Mouse (Mus musculus) left cerebral cortex, adult 2 months (tissue): Measurements from ENCODE around the gene Ndufaf5. TPM values are rescaled to one million over a fixed set of nuclear protein-coding genes. Genes with fewer than 3 reads are reported as not detected.
"Not testable (repeated sequence)": the region's sequence is repeated elsewhere in the genome, so short reads cannot be mapped to it uniquely, and the experiment has no call there.

Experiments used
- DNase-seq, 2 experiments: peaks; one replicate each; pipeline ENCODE4 v3.0.0; 2021 to 2022; ENCODE audit warnings: low spot score in 2 of 2, mixed read lengths in 1 of 2; ENCODE audit errors: extremely low spot score in 1 of 2
- H3K27ac ChIP-seq: fragments of 200-600 bp; 2 replicates; pipeline ENCODE4 v1.8.1; 2022
- H3K4me3 ChIP-seq: fragments of 200-600 bp; 2 replicates; pipeline ENCODE4 v1.8.1; 2022
- CTCF ChIP-seq: fragments of 200-600 bp; IDR thresholded peaks from 2 replicates; pipeline ENCODE4 v1.8.1; 2022; ENCODE audit warnings: antibody characterized with exemption, mild to moderate bottlenecking, moderate library complexity
- intact Hi-C: fragments of 180-260 bp; cut with DNase I; formaldehyde crosslinking; loops from one replicate; pipeline ENCODE4 v1.15.1; 2025
- long read RNA-seq, 2 experiments: library from polyadenylated mRNA; stranded (forward); transcript quantifications; one replicate each; pipeline ENCODE4 v2.0.0; 2021; ENCODE audit warnings: borderline mapping rate in 2 of 2
- total RNA-seq, 2 experiments: library from RNA; stranded (reverse); gene quantifications; 2 replicates each; pipeline ENCODE4 v1.2.3; 2021

The Ndufaf5 gene
- 10 to 100 TPM; 50.5 to 51.3 TPM for total RNA-seq
- long read RNA-seq, experiment 1, transcript Ndufaf5-201 (11 exons, 1,166 nt), result major isoform, 8 of 13 reads
- long read RNA-seq, experiment 1, partial matches to known transcripts, result 2 of 13 reads
- long read RNA-seq, experiment 1, other reads (novel, unspliced or antisense), result 3 of 13 reads
- long read RNA-seq, experiment 2, partial matches to known transcripts, result 1 of 10 reads
- long read RNA-seq, experiment 2, other reads (novel, unspliced or antisense), result 6 of 10 reads

DNA sequence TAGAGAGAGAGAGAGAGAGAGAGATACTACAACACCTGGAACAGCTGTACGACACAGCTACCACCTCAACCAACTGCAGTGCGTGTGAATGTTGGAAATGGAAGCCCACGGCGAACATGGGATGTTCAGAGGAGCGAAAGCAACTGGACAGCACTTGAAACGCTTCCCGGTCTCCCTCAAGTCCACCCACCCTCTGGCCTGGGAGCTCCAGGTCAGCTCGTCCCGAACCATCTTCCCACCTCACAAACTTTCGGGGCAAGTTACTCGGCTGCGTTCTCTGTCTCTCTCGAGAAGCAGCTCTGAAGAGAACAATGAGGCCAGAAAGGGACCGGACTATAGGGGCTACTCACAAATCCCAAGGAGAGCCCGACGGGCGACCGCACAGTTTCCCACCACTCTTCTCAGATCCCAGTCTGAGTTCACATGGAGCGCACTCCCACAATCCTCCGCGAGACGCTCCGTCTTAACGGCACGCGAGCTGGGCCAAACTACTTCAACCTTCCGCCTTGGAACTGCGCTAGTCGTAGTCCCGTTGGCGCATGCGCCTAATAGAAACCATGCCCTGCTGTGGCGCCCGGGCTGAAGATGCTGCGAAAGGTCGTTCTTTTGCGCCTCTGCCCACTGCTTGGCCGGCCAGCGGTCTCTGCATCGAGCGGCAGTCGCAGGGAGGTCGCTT lies at the start of gene Ndufaf5, which contains the start of gene Esf1:
TSS of gene Ndufaf5 (plus strand) at position 523 of the 676 bp plus-strand sequence.
TSS of gene Esf1 (minus strand) at position 438 of the 676 bp plus-strand sequence.
- peak within 1 kb of the TSS; percentile 94 for H3K4me3 ChIP-seq
- DNase-seq, result peak; percentile 98 to 99
- no peak for TF ChIP-seq CTCF
- H3K27ac ChIP-seq, result peak within 1 kb of the TSS; percentile 86
- intact Hi-C loops, result loop anchor here (5.0 kb wide), 2 partner anchors 103 to 257 kb away; partner anchors contain the start of gene Tasp1

DNA sequence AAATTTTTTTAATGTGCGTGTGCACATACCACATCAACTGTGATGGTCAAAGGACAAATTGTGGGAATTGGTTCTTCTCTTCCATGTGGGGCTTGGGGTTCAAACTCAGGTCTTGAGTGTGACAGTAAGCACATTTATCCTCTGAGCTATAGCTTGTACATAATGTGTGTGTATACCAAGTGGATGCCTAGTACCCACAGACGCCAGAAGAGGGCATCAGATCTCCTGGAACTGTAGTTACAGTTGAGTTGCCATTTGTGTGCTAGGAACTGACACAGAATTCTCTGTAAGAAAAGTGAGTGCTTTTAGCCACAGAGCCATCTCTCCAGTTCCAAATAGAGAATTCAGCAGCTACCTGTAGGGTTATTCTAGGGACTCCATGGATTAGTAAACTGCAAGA lies 44.9 kb upstream of the Ndufaf5 start:
- no peak for DNase-seq
- H3K4me3 ChIP-seq, result no peak overlapping the region
- TF ChIP-seq CTCF, result no peak; the same call in 1 of the 2 replicates
- no peak overlapping the region for H3K27ac ChIP-seq
- intact Hi-C loops, result no loop called here

- H3K4me3 ChIP-seq, H3K27ac ChIP-seq, DNase-seq, intact Hi-C loops: not testable (repeated sequence)
Measured at GRCm38 (mm10) chr2:140151743-140152142, 18.7 kb upstream of the Ndufaf5 start, which contains the start of gene Gm17374. TSS of gene Gm17374 (plus strand) at chr2:140152043.

DNA sequence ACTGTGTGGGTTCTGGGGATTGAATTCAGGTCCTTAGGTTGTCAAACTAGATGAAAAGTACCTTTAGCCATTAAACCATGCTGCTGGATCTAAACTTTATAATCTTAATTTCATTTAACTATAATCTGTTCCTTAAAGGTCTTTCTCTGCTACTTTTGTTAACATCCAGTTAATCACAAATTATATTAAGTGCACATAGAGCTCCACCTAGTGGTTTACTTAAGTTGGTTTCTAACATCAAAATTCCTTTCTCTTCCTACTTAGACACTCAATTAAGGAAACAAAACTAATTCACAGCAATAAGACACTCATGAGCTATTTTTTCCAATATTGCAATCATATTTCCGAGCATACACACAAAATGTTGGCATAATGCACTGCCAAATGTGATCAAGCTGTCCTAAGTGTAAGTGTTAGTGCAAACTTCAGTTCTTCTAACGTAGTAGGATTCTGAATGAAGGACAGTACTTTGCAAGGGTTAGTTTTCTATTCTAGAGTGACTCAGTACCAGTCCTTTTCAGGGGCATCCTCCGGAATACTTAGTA lies 11.2 kb upstream of the Ndufaf5 start:
- intact Hi-C loops, result loop anchor here (5.0 kb wide), 2 partner anchors 567 to 737 kb away; no protein-coding TSS in a partner anchor
- peak; percentile 75 for TF ChIP-seq CTCF
- H3K4me3 ChIP-seq, result no peak overlapping the region
- no peak overlapping the region for H3K27ac ChIP-seq
- no peak for DNase-seq

DNA sequence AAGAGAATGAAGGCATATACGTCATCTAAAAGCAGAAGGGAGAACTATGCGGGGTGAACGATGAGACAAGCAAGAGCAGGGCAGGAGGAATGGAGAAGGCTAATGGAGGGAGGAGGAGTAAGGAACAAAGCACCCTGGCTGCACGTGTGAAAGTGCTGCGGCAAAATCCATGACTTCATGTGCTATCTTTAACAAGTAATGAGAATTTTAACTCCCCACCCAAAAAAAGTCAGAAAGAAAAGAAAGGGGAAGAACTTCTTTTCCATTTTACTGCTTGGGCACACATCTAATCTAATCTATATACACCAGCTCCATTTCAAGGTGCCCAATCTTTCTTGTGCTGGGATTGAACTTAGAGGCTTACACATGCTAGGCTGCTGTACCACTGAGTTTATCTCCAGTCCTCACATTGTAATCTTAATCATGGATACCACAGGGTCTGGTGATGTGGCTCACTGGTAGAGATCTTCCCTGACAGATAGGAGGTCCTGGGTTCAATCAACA lies 7.0 kb upstream of the Ndufaf5 start:
- TF ChIP-seq CTCF, result no peak
- no peak for DNase-seq
- no peak overlapping the region for H3K27ac ChIP-seq
- intact Hi-C loops, result no loop called here
- no peak overlapping the region for H3K4me3 ChIP-seq

GRCm38 (mm10) chr2:140169057-140169456 lies 1.4 kb upstream of the Ndufaf5 start:
- no peak for DNase-seq
- Histone ChIP-seq H3K4me3 (no peak overlapping the region), H3K27ac (no peak overlapping the region)
- intact Hi-C loops, result no loop called here
- TF ChIP-seq CTCF, result no peak

GRCm38 (mm10) chr2:140170803-140171553 lies 529 bp downstream of the Ndufaf5 start:
- intact Hi-C loops, result loop anchor here (5.0 kb wide), 2 partner anchors 104 to 256 kb away; partner anchors contain the start of gene Tasp1
- peak overlapping the region; percentile 86 for H3K27ac ChIP-seq
- no peak for TF ChIP-seq CTCF
- no peak for DNase-seq
- peak overlapping the region; percentile 94 for H3K4me3 ChIP-seq

DNA sequence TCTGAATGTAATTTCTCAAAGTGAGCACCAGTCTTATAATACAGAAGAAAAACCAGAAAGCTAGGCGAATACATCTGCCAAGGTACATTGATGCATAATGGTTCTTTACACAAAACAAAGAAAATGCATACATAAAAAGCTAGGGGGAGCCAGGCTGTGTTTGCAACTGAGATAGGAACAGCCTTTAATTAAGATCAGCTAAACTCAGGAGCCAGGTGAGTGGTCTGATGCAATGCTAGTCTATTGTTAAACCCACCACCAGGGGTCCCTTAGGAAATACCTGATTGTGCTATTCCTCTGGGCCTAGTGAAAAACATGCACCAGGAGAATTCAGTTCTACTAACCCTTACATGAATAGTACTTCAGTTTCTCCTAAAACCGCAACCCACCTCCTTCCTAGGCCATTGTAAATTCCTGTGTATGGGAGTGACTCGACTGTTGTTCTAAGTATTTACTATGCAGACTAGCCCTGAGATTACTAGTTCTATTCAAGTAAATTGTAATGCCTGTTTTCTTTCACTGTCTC lies 15.3 kb downstream of the Ndufaf5 start:
- DNase-seq, H3K4me3 ChIP-seq, intact Hi-C loops, H3K27ac ChIP-seq: not testable (repeated sequence)
- peak; percentile 16 for TF ChIP-seq CTCF

DNA sequence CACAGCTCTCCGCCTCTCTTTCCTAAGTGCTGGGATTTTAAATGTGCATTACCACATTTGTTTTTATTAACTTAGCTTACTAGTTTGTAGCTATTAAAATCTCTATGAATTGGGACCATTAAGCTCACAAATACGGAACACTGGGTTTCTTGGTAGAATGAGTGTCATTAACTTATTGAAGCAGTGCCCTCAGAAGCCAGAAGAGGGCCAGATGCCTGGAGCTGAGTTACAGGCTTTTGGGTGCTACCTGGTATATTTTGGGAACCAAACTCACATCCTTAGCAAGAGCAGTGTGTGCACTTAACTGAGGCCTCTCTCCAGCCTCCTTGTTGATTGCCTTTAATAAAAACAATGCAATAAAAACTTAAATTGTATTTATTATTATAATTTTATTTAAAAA lies 30.3 kb downstream of the Ndufaf5 start:
- no peak for DNase-seq
- intact Hi-C loops, result loop anchor here (2.0 kb wide), 1 partner anchor 226 kb away; no protein-coding TSS in a partner anchor
- H3K27ac ChIP-seq, result no peak overlapping the region

DNA sequence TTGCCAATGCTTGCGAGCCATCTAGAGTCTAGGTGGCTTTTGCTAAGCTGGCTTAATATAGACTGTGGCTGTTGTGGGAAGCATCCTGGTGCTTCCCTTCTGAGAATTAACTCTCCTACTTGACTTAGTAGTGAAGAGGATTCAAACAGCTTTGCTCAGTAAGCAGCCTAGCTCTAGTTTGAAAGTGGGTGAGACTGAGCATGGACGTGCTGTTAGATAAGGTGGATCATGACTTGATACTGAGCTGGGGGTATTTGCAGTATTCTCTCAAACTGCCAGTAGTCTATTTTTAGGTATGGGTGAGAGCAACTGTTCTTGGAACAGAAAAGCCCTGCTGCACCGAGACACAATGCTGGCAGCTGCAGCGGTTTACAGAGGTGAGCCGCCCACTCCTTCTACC lies 32.1 kb downstream of the Ndufaf5 start:
- no peak for TF ChIP-seq CTCF
- peak in 1 of 2 experiments; percentile 25 for DNase-seq
- Histone ChIP-seq H3K4me3 (no peak overlapping the region), H3K27ac (no peak overlapping the region)
- intact Hi-C loops, result no loop called here

More for the DNA sequence above, 30.3 kb downstream of the Ndufaf5 start:
- peak; percentile 50 for TF ChIP-seq CTCF
- no peak overlapping the region for H3K4me3 ChIP-seq

- TF ChIP-seq CTCF, result no peak
- no peak overlapping the region for H3K27ac ChIP-seq
- no peak overlapping the region for H3K4me3 ChIP-seq
- no peak for DNase-seq
- intact Hi-C loops, result no loop called here
Measured at GRCm38 (mm10) chr2:140203756-140204155, 33.3 kb downstream of the Ndufaf5 start.
